In the genomic region with DNA sequence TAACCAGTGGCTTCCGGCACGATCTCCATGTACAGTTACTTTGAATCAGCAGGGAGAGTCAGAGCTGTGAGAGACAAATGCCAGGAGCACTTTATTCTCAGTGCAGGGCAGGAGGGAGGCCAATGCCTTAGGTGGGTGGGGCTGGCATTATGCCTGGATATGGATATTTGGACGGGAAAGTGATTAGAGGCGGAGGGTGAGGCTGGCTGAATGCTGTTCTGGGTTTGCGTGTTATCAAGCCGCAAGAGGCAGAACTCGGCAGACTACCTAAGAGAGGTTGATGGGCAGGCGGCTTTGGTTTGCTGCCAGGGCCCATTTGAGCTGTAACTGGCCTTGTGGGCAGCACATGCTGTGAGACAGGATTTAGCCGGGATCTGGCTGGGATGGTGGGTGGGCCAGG, we compare ENCODE assay signal across 8 mouse cellular contexts.
DNase-seq lines count a peak whose midpoint lies in the region; ATAC-seq lines count a peak whose summit lies in the region.

No protein-coding gene starts in this region.

- peak overlapping the region; percentile 20; the same call in 1 of the 2 replicates for H3K4me2 ChIP-seq in hindbrain, embryonic 16.5 days (ENCODE audit: low read length)
- H3K4me2 ChIP-seq in midbrain, embryonic 16.5 days (ENCODE audit: low read length), result 0 out of 2 replicates have a peak overlapping the region, but pooled peaks have one; percentile 2

- ATAC-seq in hindbrain, embryonic 16.5 days, result peak; percentile 30; the same call in 1 of the 2 replicates
- ATAC-seq in midbrain, embryonic 16.5 days, result peak; percentile 56

- WGBS in hindbrain, embryonic 16.5 days, result 18% methylated on average over 9 of the region's 9 CpGs
- WGBS in midbrain, embryonic 16.5 days, result 13% methylated on average over 9 of the region's 9 CpGs

- no peaks in the 10 kb centered on the region for H3K27me3 ChIP-seq in hindbrain, embryonic 16.5 days (replicated peaks; ENCODE audit: control insufficient read depth, insufficient read depth, low read length)
- no peaks in the 10 kb centered on the region for H3K27me3 ChIP-seq in midbrain, embryonic 16.5 days (ENCODE audit: control insufficient read depth, insufficient read depth, low read depth, low read length)

- peaks cover 35% of the 10 kb centered on the region for H3K4me1 ChIP-seq in hindbrain, embryonic 16.5 days (ENCODE audit: control insufficient read depth, insufficient read depth, low read depth, low read length)
- H3K4me1 ChIP-seq in midbrain, embryonic 16.5 days (ENCODE audit: control insufficient read depth, insufficient read depth, low read length), result peaks cover 30% of the 10 kb centered on the region

- H3K9me3 ChIP-seq in hindbrain, embryonic 16.5 days (ENCODE audit: control insufficient read depth, low read length), result no peaks in the 10 kb centered on the region
- no peaks in the 10 kb centered on the region for H3K9me3 ChIP-seq in midbrain, embryonic 16.5 days (replicated peaks; ENCODE audit: control insufficient read depth, low read length, poor library complexity, severe bottlenecking)

- peak overlapping the region; percentile 27 for H3K27ac ChIP-seq in hindbrain, embryonic 16.5 days (ENCODE audit: low read depth, low read length)
- peak overlapping the region; percentile 6; the same call in 1 of the 2 replicates for H3K27ac ChIP-seq in midbrain, embryonic 16.5 days (ENCODE audit: low read length)

- DNase-seq in adrenal gland, adult 2 months, result peak; percentile 76
- DNase-seq in cerebellum, adult 18-20 months, result peak; percentile 53 to 59
- peak; percentile 55 to 73 for DNase-seq in gastrocnemius, adult 8-10 months (ENCODE audit: low spot score in 2 of 2)
- DNase-seq in left cerebral cortex, postnatal 36 days (ENCODE audit: low spot score in 2 of 2), result peak; percentile 68 to 76
- no peak for DNase-seq in embryo, embryonic 11 days
- DNase-seq in T-cell, adult 2 months (ENCODE audit: low spot score), result no peak

- no peaks in the 10 kb centered on the region for H3K36me3 ChIP-seq in hindbrain, embryonic 16.5 days (ENCODE audit: control insufficient read depth, insufficient read depth, low read length)
- no peaks in the 10 kb centered on the region for H3K36me3 ChIP-seq in midbrain, embryonic 16.5 days (ENCODE audit: control insufficient read depth, insufficient read depth, low read length)

- intact Hi-C loops in left cerebral cortex, postnatal 36 days (cut with DNase I), result loop anchor here (5.0 kb wide), 1 partner anchor 45 kb away; no protein-coding TSS in a partner anchor

- H3K9ac ChIP-seq in hindbrain, embryonic 16.5 days (ENCODE audit: low read depth, low read length), result 0 out of 2 replicates have a peak overlapping the region, but pooled peaks have one; percentile 24
- 0 out of 2 replicates have a peak overlapping the region, but pooled peaks have one; percentile 1 for H3K9ac ChIP-seq in midbrain, embryonic 16.5 days (ENCODE audit: low read depth, low read length)

- H3K4me3 ChIP-seq in hindbrain, embryonic 16.5 days (ENCODE audit: low read length), result no peak overlapping the region
- no peak overlapping the region for H3K4me3 ChIP-seq in midbrain, embryonic 16.5 days (ENCODE audit: low read depth, low read length)

Comparison
In these comparisons a context has a peak if more than half of its experiments do, and no peak if none do; other contexts are left out.
1. DNase-seq: peak in adrenal gland, adult 2 months (single experiment), cerebellum, adult 18-20 months (2 of 2), gastrocnemius, adult 8-10 months (2 of 2) and left cerebral cortex, postnatal 36 days (2 of 2); none in embryo, embryonic 11 days (single experiment) and T-cell, adult 2 months (single experiment).